Mouse (Mus musculus): ENCODE results near the gene Lamtor2.

The Lamtor2 gene

DNA sequence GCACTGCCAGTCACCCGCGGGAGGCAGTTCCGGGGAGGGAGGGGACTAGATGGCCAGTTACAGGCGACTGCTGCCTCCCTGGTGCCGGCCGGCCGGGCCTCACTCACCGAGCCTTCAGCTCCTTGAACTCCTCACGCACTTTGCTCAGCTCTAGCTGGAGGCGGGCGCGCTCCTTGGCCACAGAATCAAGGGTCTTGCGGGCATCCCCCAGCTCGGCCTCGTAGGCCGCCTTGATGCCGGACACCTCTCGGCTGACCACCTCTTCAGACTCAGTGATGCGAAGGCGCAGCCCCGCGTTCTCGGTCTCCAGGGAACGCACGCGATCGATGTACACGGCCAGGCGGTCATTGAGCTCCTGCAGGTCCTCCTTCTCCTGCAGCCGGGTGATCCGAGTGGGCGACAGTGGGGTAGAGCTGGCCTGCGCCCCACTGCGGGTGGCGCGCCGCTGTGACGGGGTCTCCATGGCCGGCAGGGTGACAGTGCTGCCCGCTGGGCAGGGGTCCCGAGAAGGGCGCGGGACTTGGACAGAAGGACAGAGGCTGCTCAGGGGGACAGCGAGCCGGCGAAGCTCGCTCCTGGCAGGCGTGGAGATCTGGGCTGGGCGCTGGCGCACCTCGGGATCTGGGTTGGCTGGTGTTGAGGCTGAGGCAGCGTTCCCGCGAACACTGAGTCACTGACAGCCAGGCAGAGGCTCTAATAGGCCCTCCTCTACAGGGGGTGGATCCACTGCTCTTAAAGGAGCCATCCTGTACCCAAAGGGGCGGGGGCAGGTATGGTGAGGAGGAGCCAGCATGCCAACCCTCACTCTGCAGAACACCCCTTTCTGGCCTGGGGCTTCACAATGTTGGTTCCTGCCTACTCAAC lies 50.0 kb downstream of the Lamtor2 start:
- peak; percentile 81 for DNase-seq

DNA sequence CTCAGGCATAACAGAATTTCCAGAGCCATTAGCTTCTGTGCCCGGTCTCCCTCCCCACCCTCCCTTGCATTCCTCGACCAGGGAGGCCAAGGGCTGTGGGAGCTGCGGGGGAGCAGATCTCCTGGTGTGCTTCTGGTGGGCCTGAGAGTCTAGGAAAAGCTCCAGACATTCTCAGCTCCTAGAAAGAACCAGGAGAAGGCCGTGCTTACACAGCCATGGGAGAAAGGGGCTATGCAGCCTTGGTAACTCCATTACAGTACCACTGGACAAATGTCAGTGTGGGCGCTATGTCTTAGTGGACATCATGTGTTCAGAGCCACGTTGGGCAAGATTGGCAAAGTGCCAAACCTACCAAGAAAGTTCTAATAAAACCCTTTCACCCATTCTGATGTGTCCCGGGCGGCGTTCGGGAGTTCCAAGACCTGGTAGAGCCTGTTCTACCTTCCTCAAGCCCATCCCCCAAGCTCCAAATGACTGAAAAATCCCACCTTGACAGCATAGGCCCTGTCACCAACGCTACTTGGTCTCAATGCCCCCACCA lies 50.8 kb downstream of the Lamtor2 start:
- DNase-seq: no peak

DNA sequence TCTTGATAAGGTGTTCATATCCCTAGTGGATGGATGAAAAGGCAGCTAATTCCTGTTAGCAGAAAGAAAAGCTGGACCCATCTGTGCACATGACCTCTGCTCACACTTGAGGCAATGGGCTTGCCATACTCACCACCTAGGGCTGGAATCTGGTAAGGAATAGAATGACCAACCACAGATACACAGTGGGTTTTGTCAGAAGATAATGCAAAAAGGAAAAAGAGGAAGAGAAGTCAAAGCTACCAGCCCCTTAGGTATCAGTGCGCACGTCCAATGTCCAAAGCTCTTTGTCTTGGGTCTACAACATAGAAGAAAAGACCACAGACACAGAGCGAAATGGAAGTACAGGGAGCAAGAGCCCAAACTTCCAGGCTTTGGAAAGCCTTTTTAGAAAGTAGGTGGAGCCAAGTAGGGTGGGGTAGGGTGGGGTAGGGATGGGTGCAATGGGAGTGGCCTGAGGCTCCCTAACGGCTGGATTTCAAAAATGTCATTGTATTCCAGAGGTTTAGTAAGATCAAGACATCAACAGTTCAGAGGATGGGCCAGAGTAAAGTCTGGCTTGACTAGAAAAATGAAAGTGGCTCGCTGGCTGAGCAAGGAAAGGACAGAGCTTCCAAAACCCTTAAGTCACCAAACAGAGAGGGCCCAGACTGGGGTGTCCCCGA lies 51.4 kb downstream of the Lamtor2 start:
- no peak for DNase-seq

DNA sequence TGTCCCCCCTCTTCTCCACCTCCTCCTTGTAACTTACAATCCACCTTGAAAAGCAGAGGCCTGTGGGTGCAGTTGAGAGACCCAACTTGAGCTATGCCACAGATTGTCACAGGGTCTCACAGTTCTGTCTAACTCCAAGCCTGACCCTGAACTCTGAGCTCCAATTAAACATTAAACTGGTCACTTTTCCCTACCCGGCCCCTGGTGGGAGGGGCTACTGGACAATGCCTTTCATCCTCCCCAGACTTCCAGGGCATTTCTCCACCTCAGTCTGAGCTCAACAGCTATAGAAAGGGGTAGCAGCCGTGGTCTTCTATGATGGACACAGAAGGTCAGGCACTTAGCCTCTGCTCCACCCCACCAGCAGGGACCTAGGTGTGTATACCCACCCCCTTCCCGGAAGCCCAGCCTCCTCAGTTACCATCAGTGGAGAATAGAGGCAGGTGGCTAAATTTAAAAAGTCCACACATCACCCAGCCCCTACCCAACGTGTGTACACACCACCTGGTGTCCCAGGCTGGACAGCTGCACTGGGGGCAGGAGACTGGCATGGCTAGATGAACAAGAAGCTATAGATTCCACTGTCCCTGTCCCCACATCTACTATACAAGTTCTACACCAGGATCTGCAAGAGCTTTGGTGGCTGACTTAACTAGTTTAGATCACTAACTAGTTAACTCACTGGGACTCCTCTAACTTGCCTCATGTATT lies 52.1 kb downstream of the Lamtor2 start:
- no peak for DNase-seq

DNA sequence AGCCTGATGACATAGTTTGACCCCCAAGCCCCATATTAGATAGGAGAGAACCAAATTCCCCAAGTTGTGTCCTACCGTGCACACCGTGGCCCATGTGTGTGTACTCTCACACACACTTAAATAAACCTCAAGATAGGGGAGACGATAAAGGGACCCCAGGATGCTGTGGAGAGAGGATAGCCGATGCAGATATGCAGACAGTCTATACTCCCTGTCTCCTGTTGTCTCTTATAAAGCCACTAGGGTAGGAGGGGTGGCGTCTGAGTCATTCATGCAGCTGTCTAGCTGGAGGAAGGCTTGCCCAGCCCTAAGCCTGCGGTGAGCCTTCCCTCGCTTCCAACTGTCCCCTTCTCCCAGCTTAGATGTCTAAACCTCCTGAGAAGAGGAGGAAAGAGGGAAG lies 52.8 kb downstream of the Lamtor2 start:
- no peak for DNase-seq

Measured in right cerebral cortex, postnatal 4 days (tissue).